Mouse (Mus musculus) granulocyte monocyte progenitor cell, adult 5-6 weeks (primary cell): ENCODE data around the gene Top2a. TPM values are rescaled to one million over a fixed set of nuclear protein-coding genes. Genes with fewer than 3 reads are reported as not detected.

Experiments
- ATAC-seq: replicated peaks from 2 replicates; pipeline ENCODE4 v1.8.0; 2016; ENCODE audit warnings: mild to moderate bottlenecking, moderate TSS enrichment, inconsistent platforms; ENCODE audit not compliant: poor library complexity, severe bottlenecking
- total RNA-seq, 2 experiments: library from RNA; stranded (forward) in 1 of 2; stranded (reverse) in 1 of 2; fragments of 200-712, 200-1000 nt in 1 of 2; fragments of >200 nt in 1 of 2; fragmentation: Nextera tagmentation in 1 of 2; gene quantifications; 2 replicates each; pipeline ENCODE4 v1.2.3; 2014 to 2017

Top2a gene
- total RNA-seq, 2 experiments from 2014 or later: 216 to 674 TPM

DNA sequence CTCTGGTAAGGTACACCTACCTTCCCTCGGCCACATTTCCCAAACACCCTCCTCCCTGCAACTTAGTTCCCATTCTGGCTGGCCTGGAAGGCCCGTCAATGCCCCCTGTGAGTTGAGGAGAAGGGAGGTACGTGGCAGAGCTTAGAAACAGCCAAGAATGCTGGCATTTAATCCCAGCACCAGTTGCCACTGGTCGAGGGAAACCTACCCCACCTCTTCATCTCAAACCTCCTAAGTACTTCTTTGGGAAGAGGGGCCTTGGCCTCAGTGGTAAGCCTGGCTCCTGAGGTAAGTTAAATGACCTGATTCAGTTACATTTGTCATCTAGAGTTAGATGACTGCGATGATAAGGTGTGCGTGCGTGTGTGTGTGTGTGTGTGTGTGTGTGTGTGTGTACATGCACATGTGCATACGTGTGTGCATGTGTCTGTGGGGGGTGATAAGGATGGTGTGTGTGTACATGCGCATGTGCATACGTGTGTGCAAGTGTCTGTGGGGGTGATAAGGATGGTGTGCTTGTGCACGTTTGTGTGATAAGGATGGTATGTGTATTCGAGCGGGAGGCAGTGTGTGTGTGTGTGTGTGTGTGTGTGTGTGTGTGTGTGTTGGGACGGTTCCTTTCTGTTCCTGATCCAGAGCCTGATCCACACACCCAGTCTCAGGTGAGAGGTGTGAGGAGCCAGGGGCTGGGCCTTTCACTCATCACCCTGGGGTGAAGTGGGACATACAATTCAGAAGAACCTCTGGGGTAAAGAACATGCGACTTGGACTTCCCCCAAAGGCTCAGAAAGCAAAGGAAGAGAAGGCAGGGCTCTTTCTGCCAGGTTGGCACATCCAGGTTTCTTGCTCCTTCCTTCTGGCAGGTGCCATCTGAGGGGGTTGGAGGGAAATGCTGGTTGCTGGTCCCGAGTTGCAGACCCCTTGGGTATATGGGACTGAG is 18.1 kb upstream of the Top2a start:
- no peak for ATAC-seq

DNA sequence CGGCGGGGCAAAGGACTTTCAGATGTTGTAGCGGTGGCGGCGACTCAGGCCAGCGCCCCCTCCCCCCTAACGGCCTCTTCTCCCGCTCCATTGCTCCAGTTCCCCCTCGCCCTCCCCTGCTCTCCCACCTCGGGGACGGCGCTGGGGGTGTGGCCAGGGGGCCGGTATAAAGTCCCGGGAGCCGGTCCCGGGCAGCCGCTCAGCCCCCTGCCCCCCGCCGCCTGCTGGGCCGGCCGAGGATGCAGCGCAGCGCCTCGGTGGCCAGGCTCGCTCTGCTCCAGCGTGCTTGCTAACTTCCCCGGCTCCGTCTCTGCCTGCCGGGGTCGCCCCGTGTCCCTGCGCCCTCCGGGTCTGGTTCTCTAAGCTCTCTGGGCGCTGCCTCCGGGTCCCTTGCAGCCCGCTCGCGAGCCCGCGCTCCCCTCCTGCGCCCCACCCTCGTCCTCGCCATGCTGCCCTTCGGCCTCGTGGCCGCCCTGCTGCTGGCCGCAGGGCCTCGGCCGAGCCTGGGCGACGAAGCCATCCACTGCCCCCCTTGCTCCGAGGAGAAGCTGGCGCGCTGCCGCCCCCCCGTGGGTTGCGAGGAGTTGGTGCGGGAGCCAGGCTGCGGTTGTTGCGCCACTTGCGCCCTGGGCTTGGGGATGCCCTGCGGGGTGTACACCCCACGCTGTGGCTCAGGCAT is 17.2 kb upstream of the Top2a start, which contains the start of gene Igfbp4:
Gene Igfbp4 (plus strand): TSS at position 194 of the 679 bp plus-strand sequence.
- ATAC-seq: peak; percentile 38

DNA sequence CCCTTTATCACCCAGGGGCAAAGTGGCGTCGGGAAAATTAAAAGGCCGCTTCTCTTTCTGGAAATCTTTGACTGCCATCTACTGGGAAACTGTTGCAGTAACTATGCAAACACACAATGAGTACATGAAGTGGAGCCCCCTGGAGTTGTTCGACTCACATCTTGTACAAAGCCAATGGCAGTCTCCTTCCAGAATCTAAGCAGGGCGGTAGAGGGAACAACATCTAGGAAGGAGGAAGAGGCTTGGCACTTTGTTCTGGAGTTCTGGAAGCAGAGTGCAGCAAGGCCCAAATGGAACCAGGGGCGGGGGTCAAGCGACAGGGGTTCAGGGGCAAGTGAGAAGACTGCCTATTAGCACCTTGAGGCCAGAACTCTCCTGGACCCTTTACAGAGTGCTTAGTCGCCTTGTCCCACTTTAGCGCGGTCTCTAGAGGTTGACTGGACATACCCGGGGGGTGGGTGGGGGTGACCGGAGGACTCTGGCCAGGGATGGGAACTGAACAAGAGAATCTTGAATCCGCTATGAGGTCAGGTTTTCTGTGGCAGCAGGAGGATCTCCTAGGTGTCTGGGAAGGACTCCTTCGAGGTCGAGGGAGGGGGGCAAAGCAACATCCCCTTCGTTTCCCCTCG is 16.5 kb upstream of the Top2a start:
- no peak; the same call in 1 of the 2 replicates for ATAC-seq

DNA sequence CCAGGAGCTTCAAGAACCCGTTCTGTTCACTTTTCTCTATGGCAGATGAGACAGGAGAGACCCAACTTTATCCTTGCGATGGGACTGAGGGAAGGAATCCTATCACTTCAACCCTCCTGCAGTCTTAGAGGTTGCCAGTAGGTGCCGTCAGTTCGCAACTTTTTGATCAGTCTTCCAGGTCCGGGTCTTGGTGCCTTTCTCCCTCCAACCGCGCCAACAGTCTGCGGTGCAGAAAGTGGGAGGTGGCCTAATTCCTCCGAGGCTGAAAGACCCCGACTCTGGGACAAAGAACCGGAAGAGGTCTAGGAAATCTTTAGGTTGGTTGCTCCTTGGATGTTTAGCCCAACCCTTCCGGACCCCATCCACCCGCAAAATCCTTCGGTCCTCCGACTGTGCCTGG is 15.8 kb upstream of the Top2a start:
- ATAC-seq: peak; percentile 50

DNA sequence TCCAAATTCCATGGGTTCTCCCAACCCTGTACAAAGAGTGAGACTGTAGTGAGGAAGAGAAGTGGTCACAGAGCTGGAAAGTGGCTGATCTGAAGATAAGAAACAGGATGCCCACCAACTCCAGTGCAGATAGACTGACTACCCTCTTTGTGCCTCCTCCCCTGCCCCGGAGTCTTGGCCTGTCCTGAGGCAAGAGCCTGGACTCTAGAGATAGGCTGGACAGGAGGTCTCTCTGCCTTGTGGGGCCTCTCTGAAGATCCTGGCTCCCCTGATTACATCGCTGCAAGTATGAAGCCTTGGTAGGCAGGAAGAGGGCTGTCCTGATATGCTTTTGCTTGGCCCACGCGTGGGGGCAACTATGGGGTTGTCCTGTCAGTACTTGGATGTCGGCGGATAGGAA is 12.3 kb upstream of the Top2a start:
- ATAC-seq: no peak

DNA sequence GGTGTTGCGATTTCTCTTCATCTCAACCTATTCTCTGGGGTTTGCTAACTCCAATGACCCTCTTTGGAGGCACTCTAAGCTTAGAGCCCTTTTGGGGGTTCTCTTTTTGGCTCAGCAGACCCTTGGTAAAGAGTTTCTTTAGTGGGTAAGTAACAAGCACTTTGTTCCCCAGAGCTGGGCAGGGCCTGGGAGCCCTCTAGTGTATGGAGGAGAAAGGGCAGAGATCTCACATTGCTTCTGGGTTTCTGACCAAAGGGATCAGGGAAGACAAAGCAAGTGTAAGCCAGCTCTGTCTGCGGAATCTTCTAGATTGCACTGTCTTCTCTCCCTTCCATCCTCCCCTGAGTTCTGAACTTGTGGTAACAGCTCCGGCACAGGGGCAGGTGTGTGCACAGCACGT is 11.4 kb upstream of the Top2a start:
- ATAC-seq: no peak

DNA sequence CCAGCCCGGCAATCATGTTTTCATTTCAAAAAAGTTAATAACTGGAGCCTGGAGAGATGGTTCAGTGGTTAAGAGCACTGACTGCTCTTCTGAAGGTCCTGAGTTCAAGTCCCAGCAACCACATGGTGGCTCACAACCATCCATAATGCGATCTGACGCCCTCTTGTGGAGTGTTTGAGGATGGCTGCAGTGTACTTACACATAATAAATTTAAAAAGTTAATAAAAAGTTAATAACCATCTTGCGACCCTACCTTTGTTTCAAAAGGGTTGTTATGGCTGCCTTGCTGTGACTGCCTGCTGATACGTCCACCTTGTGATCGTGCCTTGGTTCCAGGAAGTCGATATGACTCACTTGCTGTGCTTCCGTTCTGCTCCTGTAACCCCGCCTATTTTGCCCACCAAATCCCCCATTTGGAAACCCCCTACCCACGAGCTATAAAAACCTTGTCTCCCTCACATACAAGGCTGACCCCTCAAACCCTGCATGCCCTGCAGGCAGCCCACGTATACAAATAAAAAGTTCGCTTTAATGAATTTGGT is 3.0 kb upstream of the Top2a start:
- no peak for ATAC-seq

DNA sequence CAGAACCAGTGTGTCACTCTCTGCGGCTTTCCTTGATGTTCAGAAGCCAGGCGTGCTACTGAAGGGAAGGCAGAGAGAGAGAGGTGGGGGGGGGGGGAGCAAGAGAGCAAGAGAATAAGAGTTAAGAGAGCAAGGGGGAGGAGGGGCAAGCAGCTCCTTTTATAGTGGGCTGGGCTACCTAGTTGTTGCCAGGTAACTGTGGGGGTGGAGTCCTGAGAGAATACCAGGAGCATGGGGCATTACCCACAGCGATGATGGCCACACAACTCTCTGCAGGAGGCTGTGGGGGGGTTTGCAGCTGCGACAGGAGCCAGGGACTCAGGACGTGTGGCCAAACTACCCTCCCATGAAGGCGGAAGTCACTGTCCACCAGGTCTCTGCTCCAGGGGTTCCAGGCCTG is 1.9 kb upstream of the Top2a start:
- ATAC-seq: no peak

DNA sequence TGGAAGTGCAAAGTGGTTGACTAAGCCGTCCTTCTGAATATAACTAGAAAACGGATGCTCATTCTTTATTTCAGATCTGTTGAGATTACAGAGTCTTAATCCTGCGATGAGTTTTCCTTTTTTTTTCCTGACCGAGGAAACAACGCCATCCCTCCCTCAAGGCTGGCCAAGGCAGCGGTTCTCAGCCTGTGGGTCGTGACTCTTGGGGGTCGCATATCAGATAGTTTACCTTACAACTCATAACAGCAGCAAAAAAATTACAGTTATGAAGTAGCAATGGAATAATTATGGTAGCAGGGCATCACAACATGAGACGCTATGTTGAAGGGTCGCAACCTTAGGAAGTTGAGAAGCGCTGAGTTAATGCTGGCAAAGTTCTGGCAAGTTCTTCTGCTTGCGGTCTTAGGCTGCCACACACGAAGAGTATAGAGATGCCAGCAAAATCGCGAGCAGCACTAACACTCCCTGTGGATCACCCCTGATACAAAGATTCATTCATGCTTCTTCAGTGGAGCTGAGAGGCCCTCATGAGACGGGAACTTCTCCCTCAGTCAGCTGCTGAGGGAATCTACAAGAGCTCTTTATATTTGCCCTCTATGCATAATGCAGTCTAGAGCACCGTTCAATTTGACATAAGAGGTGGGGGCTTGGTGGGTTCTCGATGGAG is 612 bp upstream of the Top2a start:
- no peak for ATAC-seq

DNA sequence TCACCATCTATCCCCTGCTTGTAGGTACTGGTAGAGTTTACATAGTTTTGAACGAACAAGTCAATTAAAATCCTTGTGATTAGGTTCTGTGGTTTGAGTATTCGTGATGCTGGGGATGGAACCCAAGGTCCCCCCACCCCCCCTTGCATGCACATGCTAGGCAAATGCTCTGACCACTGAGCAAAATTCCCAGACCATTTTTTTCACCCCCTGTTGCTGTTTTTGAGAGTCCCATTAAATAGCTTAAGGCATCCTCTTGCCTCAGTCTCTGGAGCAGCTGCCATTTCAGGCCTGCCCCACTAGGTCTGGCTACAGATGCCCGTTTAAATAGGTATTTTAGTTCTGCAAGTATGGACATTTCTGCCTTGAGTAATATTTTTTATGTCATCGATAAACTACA is 895 bp downstream of the Top2a start:
- ATAC-seq: no peak

DNA sequence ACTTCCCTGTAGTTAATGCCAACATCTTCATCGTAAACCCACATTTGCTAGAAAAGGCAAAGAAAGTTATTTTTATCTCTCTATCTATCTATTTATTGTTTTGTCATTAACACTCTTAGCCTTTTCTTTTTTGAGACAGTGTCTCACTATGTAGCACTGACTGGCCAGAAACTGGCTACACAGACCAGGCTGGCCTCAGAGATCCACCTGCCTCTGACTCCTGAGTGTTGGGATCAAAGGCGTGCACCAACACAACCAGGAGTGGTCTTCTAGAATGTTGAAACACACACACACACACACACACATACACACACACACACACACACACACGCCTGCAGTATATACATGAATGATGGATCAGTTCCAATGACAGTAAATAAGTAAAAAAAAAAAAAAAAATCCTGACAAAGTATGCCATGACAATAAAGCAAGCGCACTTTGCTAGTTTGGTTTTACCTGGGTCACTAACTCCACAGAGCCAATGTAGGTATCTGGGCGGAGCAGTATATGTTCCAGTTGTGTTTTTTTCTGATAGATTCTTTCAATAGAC is 1.5 kb downstream of the Top2a start:
- no peak for ATAC-seq

DNA sequence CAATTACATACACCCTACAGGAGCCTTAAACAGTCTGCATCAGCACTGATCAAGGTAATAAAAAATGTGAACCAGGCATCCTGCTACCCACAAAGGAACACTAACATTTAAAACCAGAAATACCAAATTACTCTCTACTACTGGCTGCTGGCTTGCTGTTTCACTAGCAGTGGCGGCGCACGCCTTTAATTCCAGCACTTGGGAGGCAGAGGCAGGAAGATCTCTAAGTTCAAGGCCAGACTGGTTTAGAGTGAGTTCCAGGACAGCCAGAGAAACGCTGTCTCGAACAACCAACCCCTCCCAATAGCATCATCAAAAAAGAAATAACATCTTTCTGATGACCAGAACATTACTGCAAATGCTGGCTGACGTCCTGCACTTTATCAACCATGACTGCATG is 4.1 kb downstream of the Top2a start:
- ATAC-seq: no peak

DNA sequence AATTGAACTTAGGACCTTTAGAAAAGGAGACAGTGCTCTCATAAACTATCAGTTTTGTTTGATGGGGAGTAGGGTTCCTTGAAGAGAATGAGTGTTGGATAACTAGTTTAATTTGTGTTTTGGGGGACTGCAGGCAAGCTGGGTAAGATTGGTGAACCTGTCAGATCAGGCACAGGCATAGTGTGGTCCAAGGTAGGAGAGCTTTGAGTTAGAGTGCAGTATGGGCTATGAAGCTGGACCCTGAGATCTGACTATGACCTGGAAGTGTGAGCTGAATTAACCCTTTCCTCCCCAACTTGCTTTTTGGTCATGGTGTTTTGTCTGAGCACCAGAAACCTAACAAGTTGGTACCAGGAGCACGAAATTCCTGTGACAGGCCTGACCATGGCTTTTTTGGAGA is 10.1 kb downstream of the Top2a start:
- no peak for ATAC-seq

DNA sequence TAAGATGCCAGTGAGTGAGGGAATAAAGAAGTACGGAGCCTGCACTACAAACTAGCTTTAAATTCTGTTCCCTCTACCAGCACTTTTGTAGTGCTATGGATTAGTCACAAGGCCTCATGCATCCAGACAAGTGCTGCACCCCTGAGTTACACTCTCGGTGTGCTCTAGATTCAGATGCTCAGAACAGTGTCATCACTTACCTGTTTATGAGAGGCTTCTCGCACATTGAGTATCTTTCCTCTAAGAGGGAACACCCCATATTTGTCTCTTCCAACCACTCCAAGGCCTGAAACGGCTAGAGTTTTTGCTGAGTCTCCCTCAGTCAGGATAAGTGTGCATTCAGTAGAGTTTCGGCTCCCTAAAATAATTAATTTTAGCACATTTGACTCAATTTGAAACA is 13.3 kb downstream of the Top2a start:
- ATAC-seq: no peak

DNA sequence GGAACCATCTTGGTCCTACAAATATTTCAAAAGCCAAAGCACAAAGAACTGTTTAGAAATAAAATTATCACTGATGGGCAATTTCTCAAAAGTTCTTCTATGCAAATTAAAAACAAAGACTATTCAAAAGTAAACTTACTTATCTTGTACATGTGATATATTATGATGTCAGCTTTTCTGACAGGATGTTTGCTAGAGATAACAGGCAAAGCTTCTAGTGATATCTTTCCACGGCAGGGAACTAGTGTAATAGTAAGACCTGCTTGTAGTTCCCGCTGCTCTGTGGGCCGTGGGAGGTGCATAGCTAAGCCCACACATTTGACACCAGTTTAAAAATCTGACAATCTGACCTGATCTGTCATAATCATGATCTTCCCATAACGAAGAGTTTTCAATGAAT is 13.9 kb downstream of the Top2a start:
- ATAC-seq: no peak

DNA sequence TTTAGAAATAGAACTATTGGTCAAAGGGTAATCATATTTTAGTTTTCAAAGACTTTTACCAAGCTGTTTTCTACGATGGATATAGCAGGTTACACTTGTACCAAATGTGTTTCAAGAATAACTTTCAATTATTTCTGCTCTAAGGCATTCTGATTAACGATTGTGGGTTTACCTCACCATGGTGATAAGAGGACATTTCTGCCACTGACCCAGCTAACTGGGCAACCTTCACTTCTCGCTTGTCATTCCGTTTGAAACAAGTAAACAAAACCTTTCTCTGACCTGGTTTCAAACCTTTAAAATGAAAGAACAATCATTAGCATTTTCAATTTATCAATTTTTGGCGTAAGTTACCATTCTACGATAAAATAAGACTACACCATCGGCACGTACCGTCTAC is 17.2 kb downstream of the Top2a start:
- ATAC-seq: no peak

DNA sequence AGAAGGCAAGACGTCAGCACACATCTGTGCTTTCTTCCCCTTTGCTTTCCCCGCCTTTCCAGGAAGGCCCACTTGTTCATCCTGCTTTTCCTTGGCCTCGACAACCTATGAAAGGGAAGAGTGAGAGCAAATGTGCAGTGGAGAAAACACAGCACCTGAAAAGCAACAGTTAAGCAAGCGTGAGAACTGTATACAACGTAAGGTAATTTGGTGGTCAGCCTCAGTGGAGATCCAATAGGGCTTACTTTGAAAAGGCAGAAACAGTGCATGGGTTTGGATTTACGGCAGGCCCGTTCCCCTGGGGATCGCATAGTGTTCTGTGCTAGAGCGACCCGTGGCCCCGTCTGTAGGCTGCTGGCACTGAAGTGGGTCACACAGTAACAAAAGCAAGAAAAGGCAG is 24.7 kb downstream of the Top2a start:
- no peak for ATAC-seq

DNA sequence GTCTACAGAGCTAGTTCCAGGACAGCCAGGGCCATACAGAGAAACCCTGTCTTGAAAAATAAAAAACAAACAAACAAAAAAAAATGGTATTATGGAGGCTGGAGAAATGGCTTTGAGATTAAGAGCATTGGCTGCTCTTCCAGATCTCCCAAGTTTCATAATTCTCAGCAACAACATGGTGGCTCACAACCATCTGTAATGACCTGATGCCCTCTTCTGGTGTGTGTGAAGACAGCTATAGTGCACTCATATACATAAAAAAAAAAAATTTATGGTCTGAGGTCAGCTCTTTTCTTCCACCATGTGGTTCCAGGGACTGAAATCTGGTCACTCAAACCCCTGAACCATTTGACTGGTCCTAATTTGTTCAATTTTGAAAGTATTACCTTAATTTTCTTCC is 25.2 kb downstream of the Top2a start:
- ATAC-seq: no peak

DNA sequence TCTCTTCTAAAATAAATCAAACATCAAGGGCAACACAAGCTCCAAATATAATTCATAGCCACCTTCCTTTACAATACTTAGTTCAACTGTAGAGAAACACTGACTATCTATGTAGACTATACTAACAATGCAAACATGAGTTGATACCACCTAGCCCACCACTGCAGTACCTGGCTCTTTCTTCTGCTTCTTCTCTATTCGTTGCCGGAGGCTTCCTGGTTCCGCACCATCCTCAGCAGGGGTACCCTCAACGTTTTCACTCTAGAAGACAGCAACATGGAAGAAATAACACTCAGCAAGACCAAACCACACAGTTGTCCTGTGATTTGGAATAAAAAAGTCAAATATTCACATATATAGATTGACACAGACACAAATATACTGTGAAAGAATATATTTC is 26.3 kb downstream of the Top2a start:
- no peak for ATAC-seq

DNA sequence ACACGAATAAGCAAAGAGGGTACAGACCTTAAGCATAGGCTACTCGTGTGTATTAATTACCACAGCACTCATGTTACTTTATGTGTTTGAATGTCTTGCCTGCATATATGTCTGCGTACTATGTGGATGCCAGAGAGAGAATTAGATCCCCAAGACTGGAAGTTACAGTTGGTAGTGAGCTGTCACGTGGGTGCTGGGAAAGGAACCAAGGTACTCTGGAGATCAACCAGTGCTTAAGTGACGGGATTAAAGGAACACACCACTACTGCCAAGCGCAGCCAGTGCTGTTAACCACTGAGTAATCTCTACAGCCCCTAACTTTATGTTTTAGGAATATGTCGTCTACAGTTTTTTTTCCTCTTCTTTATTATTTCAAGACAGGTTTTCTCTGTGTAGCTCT is 28.0 kb downstream of the Top2a start:
- ATAC-seq: no peak
